Mouse (Mus musculus): Measurements from ENCODE around the gene Rsph10b. TPM values are rescaled to one million over a fixed set of nuclear protein-coding genes. Genes with fewer than 3 reads are reported as not detected.

Gene Rsph10b
- total RNA-seq, 2 experiments from 2014 or later: 5.5 to 7.7 TPM

DNA sequence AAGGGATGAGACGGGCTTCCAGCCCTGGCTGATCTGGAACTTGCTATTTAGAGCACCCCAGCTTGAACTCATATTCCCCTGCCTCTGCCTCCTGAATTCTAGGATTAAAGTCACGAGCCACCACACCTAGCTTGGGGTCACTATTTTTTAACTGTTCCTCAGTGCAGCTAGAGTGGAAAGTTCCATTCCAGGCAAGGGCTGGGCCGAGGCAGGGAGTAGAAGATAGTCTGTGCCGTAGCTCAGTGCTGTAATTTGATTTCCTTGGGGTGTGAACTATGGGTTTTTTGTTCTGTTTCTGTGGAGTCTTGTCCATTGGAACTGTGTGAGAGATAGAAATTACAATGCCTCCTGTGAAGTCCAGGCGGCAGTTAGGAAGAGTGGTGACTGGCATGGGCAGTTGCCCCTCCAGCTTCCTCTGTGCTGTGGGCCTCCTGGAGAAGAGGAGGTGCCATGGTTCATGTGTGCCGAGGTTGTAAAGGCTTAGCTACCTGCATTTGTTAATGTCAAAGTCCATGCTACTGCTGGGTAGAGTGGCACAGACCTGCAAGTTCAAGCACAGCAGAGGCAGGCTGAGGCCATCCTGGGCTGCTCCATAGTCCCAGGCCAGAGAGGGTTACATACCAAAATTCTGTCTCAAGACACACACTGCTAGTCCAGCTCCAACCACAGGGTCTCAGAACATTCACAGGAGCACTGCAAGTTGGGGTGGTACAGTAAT, 813 bp upstream of the Rsph10b start:
- intact Hi-C loops (cut with DNase I): no loop called here
- DNase-seq (ENCODE audit: extremely low spot score in 1 of 2, low spot score in 2 of 2): no peak

GRCm38 (mm10) chr5:143933414-143933813, 579 bp downstream of the Rsph10b start:
- no peak for DNase-seq (ENCODE audit: extremely low spot score in 1 of 2, low spot score in 2 of 2)
- intact Hi-C loops (cut with DNase I): no loop called here

DNA sequence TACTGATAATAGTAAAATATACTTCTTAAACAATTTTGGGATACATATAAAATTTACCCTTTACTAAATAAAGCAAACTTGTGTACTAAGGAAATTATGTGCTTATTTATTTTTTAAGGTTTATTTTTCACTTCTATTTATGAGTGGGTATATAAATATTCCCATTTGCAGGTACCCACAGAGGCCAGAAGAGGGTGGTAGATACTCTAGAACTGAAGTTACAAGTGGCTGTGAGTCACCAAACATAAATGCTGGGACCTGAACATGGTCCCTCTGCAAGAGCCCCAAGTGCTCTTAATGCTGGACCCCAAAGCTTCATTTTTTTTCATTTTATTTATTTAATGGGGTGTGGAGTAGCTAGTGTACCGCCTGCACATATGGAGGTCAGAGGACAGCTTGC, 1.0 kb downstream of the Rsph10b start:
- no peak for DNase-seq (ENCODE audit: extremely low spot score in 1 of 2, low spot score in 2 of 2)
- intact Hi-C loops (cut with DNase I): no loop called here

DNA sequence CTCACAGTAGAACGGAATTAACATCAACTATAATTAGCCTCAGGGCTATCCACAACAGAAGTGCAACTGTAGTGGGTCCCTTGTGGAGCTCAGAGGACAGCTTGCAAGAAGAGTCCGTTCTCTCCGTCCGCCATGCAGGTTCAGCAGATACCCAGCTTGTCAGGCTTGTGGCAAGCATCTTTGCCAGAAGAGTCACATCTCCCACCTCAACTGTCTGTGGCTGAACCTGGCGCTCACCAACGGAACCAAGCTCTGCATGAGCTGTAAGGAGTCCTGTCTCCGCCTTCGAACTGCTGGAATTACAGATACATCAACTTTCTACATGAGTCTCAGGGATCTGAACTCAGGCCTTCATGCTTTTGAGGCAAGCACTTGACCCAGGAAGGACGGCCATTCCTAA, 3.3 kb downstream of the Rsph10b start:
- no peak for DNase-seq (ENCODE audit: extremely low spot score in 1 of 2, low spot score in 2 of 2)

DNA sequence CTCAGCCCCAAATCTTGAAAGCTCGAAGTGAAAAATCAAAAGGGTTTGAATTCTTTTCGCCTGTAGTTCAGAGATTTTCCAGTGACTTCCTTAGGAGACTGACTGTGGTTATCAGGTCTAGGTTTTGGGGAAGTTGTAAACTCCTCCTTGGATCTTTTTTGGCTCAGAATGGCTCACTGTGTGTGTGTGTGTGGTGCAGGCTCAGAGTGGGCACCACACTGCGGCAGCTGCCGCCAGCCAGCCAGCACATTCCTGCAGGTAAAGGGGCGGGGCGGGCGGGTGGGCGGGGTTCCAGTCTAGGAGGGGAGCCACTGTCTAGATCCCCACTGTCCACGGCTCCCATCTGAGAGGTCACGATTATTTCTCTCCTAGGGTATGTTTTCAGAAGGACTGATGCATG, 8.8 kb downstream of the Rsph10b start:
- intact Hi-C loops (cut with DNase I): no loop called here
- no peak for DNase-seq (ENCODE audit: extremely low spot score in 1 of 2, low spot score in 2 of 2)

More for the DNA sequence above, 3.3 kb downstream of the Rsph10b start:
- intact Hi-C loops (cut with DNase I): loop anchor here (5.0 kb wide), 1 partner anchor 41 kb away; no protein-coding TSS in a partner anchor

GRCm38 (mm10) chr5:143943231-143944125, 10.6 kb downstream of the Rsph10b start:
- intact Hi-C loops (cut with DNase I): no loop called here
- DNase-seq (ENCODE audit: extremely low spot score in 1 of 2, low spot score in 2 of 2): peak; percentile 45 to 88

DNA sequence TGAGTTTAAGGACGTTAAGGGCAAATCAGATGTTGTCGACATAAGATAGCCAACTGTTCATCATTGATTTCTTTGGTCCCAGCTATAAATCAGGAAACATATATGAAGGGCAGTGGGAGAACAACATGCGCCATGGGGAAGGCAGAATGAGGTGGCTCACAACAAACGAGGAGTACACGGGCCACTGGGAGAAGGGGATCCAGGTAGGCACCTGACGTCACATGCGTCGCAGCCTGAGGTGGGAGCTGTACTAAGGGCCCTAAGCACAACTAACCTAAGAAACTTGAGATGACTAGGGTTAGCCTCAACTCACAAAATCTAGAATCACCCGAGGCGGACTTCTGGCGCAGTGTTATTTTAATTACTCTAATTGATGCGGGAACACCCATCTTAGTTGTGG, 15.5 kb downstream of the Rsph10b start:
- intact Hi-C loops (cut with DNase I): no loop called here
- no peak for DNase-seq (ENCODE audit: extremely low spot score in 1 of 2, low spot score in 2 of 2)

DNA sequence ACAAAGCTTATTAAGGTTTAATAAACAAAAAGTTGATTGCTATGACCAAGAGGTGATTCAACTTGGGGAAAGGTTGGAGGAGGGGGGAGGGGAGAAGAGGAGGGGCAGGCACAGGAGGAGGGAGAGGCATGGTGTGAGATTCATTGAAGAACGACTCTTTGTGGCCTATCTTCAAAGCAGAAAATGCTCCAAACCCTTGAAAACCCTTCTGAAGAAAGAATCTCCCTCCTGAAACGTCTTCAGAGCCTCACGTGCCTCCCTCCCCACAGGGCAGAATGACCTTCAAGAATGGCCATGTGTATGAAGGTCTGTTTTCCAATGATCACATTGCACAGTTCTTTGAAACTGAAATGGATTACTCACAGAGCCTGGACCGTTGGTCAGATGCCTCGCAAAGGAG, 17.2 kb downstream of the Rsph10b start:
- intact Hi-C loops (cut with DNase I): no loop called here
- DNase-seq (ENCODE audit: extremely low spot score in 1 of 2, low spot score in 2 of 2): no peak

DNA sequence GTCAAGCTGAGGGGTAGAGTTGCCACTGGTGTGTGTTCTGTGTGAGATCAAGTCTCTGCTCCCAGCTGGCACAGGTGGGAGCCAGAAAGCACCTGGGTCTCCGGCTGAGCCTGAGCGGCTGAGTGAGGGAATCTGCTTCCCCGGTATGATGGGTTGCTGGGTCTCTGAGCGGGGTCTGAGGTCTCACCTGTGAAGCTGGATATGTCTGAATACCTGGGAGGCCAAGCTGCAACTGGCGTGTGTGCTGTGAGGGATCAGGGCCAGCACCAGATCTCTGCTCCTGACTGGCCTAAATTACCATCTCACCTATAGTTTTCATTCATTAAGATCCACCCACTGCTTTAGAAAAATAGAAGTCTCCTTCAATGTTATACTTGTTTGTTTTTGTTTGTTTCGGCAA, 24.3 kb downstream of the Rsph10b start:
- no peak for DNase-seq (ENCODE audit: extremely low spot score in 1 of 2, low spot score in 2 of 2)
- intact Hi-C loops (cut with DNase I): no loop called here

- intact Hi-C loops (cut with DNase I): no loop called here
- no peak for DNase-seq (ENCODE audit: extremely low spot score in 1 of 2, low spot score in 2 of 2)
Measured at GRCm38 (mm10) chr5:143959551-143959950, 26.7 kb downstream of the Rsph10b start.

- intact Hi-C loops (cut with DNase I): no loop called here
- DNase-seq (ENCODE audit: extremely low spot score in 1 of 2, low spot score in 2 of 2): no peak
Measured at GRCm38 (mm10) chr5:143961176-143961575, 28.3 kb downstream of the Rsph10b start.

DNA sequence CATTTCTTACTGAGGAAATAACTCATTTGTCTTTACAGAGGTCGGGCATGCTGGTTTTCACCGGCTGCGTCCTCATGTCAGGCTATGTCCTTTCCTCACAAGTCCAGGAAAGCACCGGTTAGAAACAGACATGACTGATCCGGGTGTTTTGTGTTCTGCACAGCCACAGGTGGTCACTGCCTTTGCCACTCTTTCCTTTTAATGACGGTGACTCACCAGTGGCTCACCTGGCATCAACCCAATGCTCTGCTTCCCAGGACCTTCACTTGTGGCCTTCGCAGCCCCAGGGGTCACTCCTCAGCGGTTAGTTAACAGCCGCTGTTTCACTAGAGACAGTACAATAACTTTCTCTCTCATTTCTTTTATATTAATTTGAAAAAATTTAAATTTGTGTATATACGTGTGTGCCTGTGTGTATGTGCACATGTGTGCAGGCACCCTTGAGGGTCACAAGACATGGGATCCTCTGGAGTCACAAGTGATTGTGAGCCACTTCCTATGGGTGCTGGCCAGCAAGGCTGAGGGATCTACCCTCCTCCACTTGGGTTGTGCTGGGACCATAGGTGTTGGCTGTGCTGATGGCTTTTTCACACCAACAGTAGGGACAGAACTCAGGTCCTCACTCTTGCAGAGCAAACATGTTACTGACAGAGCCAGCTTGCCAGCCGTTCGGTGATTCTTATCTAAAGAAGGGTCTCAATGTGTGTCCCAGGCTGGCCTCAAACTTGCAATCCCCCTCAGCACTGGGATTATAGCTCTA, 32.9 kb downstream of the Rsph10b start:
- intact Hi-C loops (cut with DNase I): no loop called here
- DNase-seq (ENCODE audit: extremely low spot score in 1 of 2, low spot score in 2 of 2): no peak

DNA sequence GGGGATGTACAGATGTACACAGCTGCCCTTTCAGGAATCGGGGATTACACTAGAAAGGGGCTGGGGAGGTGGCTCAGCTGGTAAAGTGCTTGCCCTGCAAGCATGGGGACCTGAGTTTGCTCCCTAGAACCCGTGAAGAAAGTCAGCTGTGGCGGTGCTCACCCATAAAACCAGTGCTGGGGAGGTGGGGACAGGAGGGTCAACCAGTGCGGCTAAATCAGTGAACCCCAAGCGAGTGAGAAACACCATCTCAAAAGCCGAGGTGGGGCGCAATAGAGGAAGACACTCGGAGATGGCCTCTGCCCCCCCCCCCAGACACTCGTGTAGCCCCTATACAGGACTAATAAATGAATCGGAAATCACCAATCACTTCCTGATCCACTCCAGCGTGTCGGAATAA, 33.8 kb downstream of the Rsph10b start:
- intact Hi-C loops (cut with DNase I): no loop called here
- DNase-seq (ENCODE audit: extremely low spot score in 1 of 2, low spot score in 2 of 2): no peak

- no peak for DNase-seq (ENCODE audit: extremely low spot score in 1 of 2, low spot score in 2 of 2)
- intact Hi-C loops (cut with DNase I): no loop called here
Measured at GRCm38 (mm10) chr5:143972628-143973027, 39.8 kb downstream of the Rsph10b start.

- intact Hi-C loops (cut with DNase I): loop anchor here (5.0 kb wide), 1 partner anchor 38 kb away; no protein-coding TSS in a partner anchor
- DNase-seq (ENCODE audit: extremely low spot score in 1 of 2, low spot score in 2 of 2): peak; percentile 13 to 59
Measured at GRCm38 (mm10) chr5:143974931-143975630, 42.2 kb downstream of the Rsph10b start.

DNA sequence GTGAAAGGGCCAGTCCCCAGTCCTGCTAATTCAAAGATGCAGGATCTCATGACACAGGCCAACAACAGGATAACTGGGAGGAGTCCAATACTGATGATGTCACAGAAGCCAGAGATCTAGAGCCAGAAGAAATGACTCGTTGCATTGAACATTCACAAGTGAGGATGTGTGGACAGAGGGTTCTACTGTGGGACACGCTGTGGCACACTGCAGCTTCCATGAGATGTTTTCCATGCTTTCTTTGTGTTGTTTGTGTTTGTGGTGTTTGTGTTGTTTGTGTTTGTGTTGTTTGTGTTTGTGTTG, 42.7 kb downstream of the Rsph10b start:
- intact Hi-C loops (cut with DNase I): loop anchor here (5.0 kb wide), 1 partner anchor 38 kb away; no protein-coding TSS in a partner anchor
- DNase-seq (ENCODE audit: extremely low spot score in 1 of 2, low spot score in 2 of 2): no peak

DNA sequence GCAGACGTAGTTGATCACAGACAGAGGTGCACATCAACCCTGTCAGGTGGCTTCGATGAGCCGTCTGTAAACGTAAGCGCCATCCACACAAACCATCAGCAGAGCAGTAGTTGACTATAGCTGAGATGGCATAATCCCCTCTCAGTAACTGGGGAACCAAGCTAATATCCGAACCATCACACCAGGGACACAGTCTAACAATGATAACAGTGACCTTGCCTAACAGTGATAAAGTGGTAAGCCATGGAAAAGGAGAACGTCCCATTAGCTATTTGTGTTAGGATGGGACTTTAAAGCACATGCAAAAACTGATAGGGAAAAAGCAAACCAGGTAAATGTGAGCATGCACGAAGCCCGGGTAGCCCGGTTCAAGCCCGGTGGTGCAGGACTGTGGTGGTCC, 43.4 kb downstream of the Rsph10b start:
- intact Hi-C loops (cut with DNase I): loop anchor here (5.0 kb wide), 1 partner anchor 39 kb away; no protein-coding TSS in a partner anchor
- no peak for DNase-seq (ENCODE audit: extremely low spot score in 1 of 2, low spot score in 2 of 2)

- peak in 1 of 2 experiments; percentile 30 for DNase-seq (ENCODE audit: extremely low spot score in 1 of 2, low spot score in 2 of 2)
- intact Hi-C loops (cut with DNase I): loop anchor here (5.0 kb wide), 1 partner anchor 40 kb away; no protein-coding TSS in a partner anchor
Measured at GRCm38 (mm10) chr5:143976726-143977431, 44.0 kb downstream of the Rsph10b start.

Measured in left cerebral cortex, postnatal 10 days (tissue).